Mouse (Mus musculus): ENCODE data around the gene Bloc1s6. TPM values are rescaled to one million over a fixed set of nuclear protein-coding genes. Genes with fewer than 3 reads are reported as not detected.

Gene Bloc1s6
- polyA plus RNA-seq, 1 experiment from 2014 or later = 72.4 TPM

DNA sequence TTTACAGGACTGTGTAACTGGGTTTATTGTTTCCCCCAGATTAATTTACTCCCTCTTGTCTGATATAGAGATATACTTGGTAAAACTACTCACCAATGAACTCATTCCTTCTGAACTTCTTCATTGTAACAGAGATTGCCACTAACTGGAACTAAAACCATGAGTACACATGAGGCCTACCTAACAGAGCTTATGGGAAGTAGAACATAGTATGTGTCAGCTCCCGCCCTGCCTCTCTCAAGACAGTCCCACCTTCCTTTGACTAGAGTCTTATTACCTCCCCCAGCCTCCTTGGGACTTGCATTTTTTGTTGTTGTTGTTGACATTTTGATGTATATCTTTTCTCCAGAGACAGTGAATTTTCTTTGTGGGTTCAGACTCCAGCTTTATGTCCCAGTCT is 34.6 kb downstream of the Bloc1s6 start:
- H3K27me3 ChIP-seq (ENCODE audit: insufficient read depth, poor library complexity, severe bottlenecking) = no peaks in the 10 kb centered on the region
- no peaks in the 10 kb centered on the region for H3K36me3 ChIP-seq
- H3K4me1 ChIP-seq (replicated peaks) = no peaks in the 10 kb centered on the region
- H3K27ac ChIP-seq = no peak overlapping the region
- H3K9me3 ChIP-seq = no peaks in the 10 kb centered on the region
- no peak overlapping the region for H3K4me3 ChIP-seq
- DNase-seq (ENCODE audit: low spot score) = no peak
- 95% methylated on average over 1 of the region's 1 CpGs for WGBS

DNA sequence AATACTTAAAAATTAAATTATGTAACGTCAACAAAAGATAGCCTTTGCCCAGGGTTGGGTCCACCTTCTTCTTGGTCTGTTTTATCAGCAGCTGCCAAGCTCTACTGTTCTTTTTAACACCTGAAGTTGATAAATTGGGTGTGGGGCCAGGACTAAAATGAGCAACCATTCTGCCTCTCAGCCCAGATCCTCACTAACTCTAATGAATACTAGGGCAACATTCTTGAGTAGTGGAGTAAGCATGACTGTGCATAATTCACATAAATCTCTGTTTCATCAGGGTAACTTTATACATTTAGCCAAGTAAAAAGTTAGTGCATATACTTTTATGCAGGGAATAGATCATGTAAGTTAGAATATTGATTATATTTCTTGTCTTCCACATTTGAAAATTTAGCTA is 37.2 kb downstream of the Bloc1s6 start:
- 82% methylated on average over 1 of the region's 1 CpGs for WGBS
- Histone ChIP-seq H3K4me3 (no peak overlapping the region), H3K4me1 (replicated peaks) (no peaks in the 10 kb centered on the region), H3K9me3 (no peaks in the 10 kb centered on the region), H3K36me3 (no peaks in the 10 kb centered on the region), H3K27ac (no peak overlapping the region), H3K27me3 (ENCODE audit: insufficient read depth, poor library complexity, severe bottlenecking) (no peaks in the 10 kb centered on the region)
- no peak for DNase-seq (ENCODE audit: low spot score)

DNA sequence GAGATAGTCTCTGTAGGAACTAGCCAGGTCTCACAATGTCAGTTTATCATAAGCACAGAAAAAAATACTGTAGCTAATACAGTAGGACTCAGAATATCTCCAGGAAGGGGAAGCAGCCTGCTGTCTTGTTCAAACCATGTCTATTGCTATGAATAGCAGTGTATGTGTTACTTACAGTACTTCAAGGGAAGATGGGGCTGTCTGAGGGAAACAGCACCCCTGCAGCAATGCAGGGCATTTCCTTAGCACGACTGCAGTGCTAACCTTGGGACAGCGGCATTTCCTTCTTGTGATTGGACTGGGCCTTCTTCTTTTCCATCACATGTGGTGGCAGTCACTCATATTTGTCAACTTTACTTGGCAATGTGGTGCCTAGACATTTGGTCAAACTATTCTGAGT is 38.5 kb downstream of the Bloc1s6 start:
- Histone ChIP-seq H3K36me3 (no peaks in the 10 kb centered on the region), H3K27me3 (ENCODE audit: insufficient read depth, poor library complexity, severe bottlenecking) (no peaks in the 10 kb centered on the region), H3K27ac (no peak overlapping the region), H3K4me1 (replicated peaks) (no peaks in the 10 kb centered on the region), H3K4me3 (no peak overlapping the region), H3K9me3 (no peaks in the 10 kb centered on the region)
- WGBS = 73% methylated on average over 2 of the region's 2 CpGs
- no peak for DNase-seq (ENCODE audit: low spot score)

DNA sequence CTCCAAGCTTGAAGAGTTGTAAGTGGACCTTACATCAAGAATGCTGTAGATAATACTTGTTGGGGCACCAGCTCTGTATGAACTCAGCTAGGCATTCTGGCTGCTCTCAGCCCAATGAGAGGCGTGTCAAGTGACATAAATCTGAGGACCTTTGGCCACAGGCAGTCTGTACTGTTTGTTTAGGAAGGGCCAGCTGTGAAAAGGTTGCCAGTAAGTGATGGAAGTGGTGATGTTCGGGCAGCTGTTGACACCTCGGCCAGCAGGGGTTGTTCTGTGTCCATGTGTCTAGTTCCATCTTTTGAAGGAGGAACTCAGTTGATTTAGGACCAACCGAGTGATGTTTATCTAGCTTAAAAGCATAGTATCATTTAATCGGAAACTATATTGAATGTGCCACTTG is 41.7 kb downstream of the Bloc1s6 start:
- Histone ChIP-seq H3K4me3 (no peak overlapping the region), H3K27ac (no peak overlapping the region), H3K27me3 (ENCODE audit: insufficient read depth, poor library complexity, severe bottlenecking) (no peaks in the 10 kb centered on the region), H3K4me1 (replicated peaks) (no peaks in the 10 kb centered on the region), H3K9me3 (no peaks in the 10 kb centered on the region), H3K36me3 (no peaks in the 10 kb centered on the region)
- peak; percentile 7 for DNase-seq (ENCODE audit: low spot score)
- 69% methylated on average over 5 of the region's 5 CpGs for WGBS

DNA sequence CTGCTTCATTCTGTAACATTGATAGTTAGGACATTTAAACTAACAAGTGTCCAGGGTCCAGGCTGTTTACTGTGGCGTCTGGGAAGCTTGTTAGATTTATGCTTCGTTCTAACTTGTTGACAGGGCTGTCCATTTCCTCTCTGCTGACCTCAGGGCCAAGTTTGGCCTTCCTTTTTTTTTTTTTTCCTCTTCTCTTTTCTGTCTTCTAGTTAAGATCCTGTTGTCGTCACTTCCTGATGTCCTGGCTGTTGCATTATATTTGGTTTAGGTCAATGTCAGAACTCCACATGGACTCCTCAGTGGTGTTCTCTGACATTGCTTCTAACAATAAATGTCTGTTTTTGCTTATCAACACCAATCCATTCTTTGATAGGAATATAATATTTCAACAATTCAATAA is 42.1 kb downstream of the Bloc1s6 start:
- H3K4me1 ChIP-seq (replicated peaks) = no peaks in the 10 kb centered on the region
- WGBS = 76% methylated on average over 3 of the region's 3 CpGs
- H3K36me3 ChIP-seq = no peaks in the 10 kb centered on the region
- no peaks in the 10 kb centered on the region for H3K9me3 ChIP-seq
- DNase-seq (ENCODE audit: low spot score) = no peak
- H3K27me3 ChIP-seq (ENCODE audit: insufficient read depth, poor library complexity, severe bottlenecking) = no peaks in the 10 kb centered on the region
- no peak overlapping the region for H3K27ac ChIP-seq
- H3K4me3 ChIP-seq = no peak overlapping the region

DNA sequence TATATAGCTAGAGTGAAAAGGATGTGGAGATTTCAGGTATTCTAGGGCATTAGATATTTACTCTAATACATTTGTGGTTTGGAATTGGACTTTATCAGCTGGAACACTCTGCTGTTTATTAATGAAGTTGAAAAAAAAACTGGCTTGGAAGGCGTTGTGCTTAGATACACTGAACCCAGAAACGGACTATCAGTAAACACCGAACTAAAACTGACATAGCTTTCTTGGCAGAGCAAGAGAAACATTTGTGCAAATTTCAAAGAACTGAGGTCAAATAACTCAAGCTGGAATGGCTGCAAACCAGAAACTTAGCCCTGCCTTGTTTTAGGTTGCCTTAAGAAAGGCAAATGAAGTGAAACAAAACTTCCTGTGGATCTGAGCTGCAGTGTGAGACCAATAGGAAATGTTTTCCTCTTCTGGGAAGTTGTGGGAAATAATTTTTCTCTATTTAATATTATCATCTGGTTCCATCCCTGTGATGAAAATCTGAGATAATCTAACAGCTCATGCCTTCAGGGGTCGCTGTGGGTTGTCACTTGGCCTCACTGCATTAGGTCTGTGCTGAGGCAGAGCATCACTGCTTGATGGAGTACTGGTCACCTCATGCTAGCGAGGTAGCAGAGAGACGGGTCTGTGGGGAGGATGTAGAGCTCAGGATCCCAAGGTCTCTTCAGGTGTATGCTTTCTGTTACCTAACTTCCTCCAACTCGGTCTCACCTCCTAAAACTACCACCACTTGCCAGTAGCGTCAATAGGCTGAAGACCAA is 43.5 kb downstream of the Bloc1s6 start:
- H3K4me3 ChIP-seq = no peak overlapping the region
- 82% methylated on average over 8 of the region's 8 CpGs for WGBS
- no peaks in the 10 kb centered on the region for H3K9me3 ChIP-seq
- no peaks in the 10 kb centered on the region for H3K36me3 ChIP-seq
- no peaks in the 10 kb centered on the region for H3K4me1 ChIP-seq (replicated peaks)
- H3K27ac ChIP-seq = no peak overlapping the region
- no peaks in the 10 kb centered on the region for H3K27me3 ChIP-seq (ENCODE audit: insufficient read depth, poor library complexity, severe bottlenecking)
- no peak for DNase-seq (ENCODE audit: low spot score)

DNA sequence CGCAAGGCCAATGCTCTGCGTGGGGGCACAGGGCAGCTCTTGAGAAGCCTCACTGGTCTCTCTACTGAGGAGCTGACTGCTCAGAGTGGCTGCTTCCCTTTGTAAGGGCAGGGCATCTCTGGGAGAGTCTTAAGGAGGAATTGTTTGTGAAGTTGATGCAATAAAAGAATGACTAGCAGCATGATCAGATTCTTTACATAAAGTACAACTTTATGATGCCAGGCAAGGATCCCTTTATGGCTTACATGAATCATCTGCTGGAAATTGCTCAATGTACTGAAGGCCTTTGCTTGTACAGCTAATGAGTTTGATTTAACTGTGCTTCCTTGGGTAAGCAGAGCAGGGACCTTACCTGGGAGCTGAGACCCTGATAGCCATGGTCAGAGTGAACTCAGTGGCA is 45.4 kb downstream of the Bloc1s6 start:
- Histone ChIP-seq H3K4me1 (replicated peaks) (no peaks in the 10 kb centered on the region), H3K4me3 (no peak overlapping the region), H3K27ac (no peak overlapping the region), H3K36me3 (no peaks in the 10 kb centered on the region), H3K27me3 (ENCODE audit: insufficient read depth, poor library complexity, severe bottlenecking) (no peaks in the 10 kb centered on the region), H3K9me3 (no peaks in the 10 kb centered on the region)
- DNase-seq (ENCODE audit: low spot score) = no peak
- 89% methylated on average over 2 of the region's 2 CpGs for WGBS

DNA sequence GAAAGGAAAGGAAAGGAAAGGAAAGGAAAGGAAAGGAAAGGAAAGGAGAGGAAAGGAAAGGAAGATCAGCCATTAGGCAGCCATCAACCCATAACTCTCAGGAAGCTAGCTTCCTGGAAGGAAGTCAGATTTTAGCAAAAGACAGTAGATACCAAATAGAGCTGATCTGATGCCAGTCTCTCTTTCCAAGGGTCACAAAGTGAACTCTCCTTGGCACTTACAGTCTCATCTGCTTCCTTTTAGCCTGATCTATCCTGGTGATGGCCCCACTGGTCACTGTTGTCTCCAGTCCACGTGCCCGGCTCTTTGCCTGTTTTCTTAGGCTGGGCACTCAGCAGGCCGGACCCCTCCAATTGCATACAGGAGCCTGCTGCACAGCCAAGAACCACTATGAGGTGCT is 46.4 kb downstream of the Bloc1s6 start:
- H3K4me1 ChIP-seq (replicated peaks) = no peaks in the 10 kb centered on the region
- no peak for DNase-seq (ENCODE audit: low spot score)
- H3K9me3 ChIP-seq = no peaks in the 10 kb centered on the region
- no peak overlapping the region for H3K4me3 ChIP-seq
- H3K27ac ChIP-seq = no peak overlapping the region
- WGBS = 90% methylated on average over 3 of the region's 3 CpGs
- no peaks in the 10 kb centered on the region for H3K36me3 ChIP-seq
- no peaks in the 10 kb centered on the region for H3K27me3 ChIP-seq (ENCODE audit: insufficient read depth, poor library complexity, severe bottlenecking)

DNA sequence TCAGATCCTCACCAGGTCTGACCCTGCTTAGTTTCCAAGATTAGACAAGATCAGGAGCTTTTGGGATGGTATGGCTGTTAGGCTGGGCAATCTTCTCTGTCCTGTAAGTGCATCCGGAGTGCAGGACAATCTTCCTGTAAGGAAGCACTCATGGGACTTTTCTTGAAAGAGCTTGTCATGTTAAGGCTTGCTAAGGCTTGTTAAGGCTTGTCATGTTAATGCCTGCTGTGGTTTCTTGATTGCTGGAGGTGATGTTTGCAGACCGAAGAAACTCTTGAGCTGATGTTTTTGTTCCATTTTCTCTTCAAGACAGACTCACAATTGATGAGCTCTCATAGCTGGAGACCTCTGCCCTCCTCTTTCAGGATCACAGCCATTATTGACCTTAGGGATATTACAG is 47.9 kb downstream of the Bloc1s6 start:
- Histone ChIP-seq H3K9me3 (no peaks in the 10 kb centered on the region), H3K27ac (no peak overlapping the region), H3K4me3 (no peak overlapping the region), H3K36me3 (no peaks in the 10 kb centered on the region), H3K4me1 (replicated peaks) (no peaks in the 10 kb centered on the region), H3K27me3 (ENCODE audit: insufficient read depth, poor library complexity, severe bottlenecking) (no peaks in the 10 kb centered on the region)
- 87% methylated on average over 2 of the region's 2 CpGs for WGBS
- DNase-seq (ENCODE audit: low spot score) = no peak

DNA sequence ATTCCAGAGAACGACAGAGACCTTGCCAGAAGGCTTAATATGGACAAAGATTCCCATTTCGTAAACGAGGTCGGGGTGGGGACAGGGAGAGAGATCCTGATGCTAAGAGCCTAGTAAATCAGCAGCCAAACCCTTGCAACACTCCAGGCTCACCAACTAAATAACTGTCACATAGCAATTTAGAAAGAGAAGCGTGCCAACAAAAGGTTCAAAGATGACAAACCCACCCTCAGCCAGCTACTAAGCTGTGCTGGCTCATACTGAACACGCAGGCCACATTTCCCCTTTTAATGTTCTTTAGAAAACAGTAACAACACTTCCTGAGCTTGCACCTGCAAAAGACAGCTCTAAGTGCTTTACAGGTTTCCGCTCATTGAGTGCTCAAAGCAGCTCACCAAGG is 51.0 kb downstream of the Bloc1s6 start:
- Histone ChIP-seq H3K27me3 (ENCODE audit: insufficient read depth, poor library complexity, severe bottlenecking) (no peaks in the 10 kb centered on the region), H3K4me3 (no peak overlapping the region), H3K27ac (no peak overlapping the region), H3K36me3 (no peaks in the 10 kb centered on the region), H3K4me1 (replicated peaks) (no peaks in the 10 kb centered on the region), H3K9me3 (no peaks in the 10 kb centered on the region)
- 92% methylated on average over 7 of the region's 7 CpGs for WGBS
- no peak for DNase-seq (ENCODE audit: low spot score)

DNA sequence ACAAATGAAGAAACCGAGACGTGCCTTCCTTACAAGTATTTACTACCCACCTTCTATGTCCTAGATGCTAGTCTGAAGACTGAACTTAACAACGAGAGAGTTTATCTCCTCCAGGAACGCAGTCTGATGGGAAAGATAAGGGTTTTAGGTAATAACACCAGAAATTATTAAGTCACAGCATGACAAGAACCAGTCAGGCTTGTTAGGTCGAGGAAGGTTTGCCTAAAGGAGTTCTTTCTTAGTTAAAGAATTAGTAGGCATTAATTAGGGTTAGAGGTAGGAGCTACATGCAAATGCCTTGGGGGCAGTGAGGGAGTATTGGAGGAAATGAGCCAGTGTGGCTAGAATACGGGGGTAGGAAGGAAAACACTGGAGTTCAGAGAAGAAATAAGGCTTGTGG is 51.4 kb downstream of the Bloc1s6 start:
- no peak for DNase-seq (ENCODE audit: low spot score)
- Histone ChIP-seq H3K36me3 (no peaks in the 10 kb centered on the region), H3K4me3 (no peak overlapping the region), H3K27ac (no peak overlapping the region), H3K27me3 (ENCODE audit: insufficient read depth, poor library complexity, severe bottlenecking) (no peaks in the 10 kb centered on the region), H3K9me3 (no peaks in the 10 kb centered on the region), H3K4me1 (replicated peaks) (no peaks in the 10 kb centered on the region)
- 81% methylated on average over 6 of the region's 6 CpGs for whole genome bisulfite sequencing

All from hindbrain, embryonic 10.5 days (tissue).